Mouse (Mus musculus): ENCODE data around the gene Slc17a7. TPM values are rescaled to one million over a fixed set of nuclear protein-coding genes. Genes with fewer than 3 reads are reported as not detected.

Slc17a7 gene
- polyA plus RNA-seq, 1 experiment, result not detected

GRCm38 (mm10) chr7:45133446-45134159 is 30.1 kb upstream of the Slc17a7 start:
- Histone ChIP-seq H3K4me1 (ENCODE audit: control insufficient read depth, insufficient read depth, low read length) (peaks cover 6% of the 10 kb centered on the region), H3K27ac (ENCODE audit: insufficient read depth, low read depth, low read length) (no peak overlapping the region), H3K4me3 (ENCODE audit: insufficient read depth, low read length) (no peak overlapping the region)
- TF ChIP-seq CTCF (IDR thresholded peaks at IDR 0.05; ENCODE audit: low read depth, low read length) (no peak), POLR2A (IDR thresholded peaks at IDR 0.05; ENCODE audit: borderline replicate concordance, low read depth, low read length) (no peak)

GRCm38 (mm10) chr7:45134544-45135026 is 29.2 kb upstream of the Slc17a7 start:
- no peak for TF ChIP-seq POLR2A (IDR thresholded peaks at IDR 0.05; ENCODE audit: borderline replicate concordance, low read depth, low read length)
- TF ChIP-seq CTCF (IDR thresholded peaks at IDR 0.05; ENCODE audit: low read depth, low read length), result no peak
- H3K4me1 ChIP-seq (ENCODE audit: control insufficient read depth, insufficient read depth, low read length), result peaks cover 6% of the 10 kb centered on the region
- no peak overlapping the region for H3K4me3 ChIP-seq (ENCODE audit: insufficient read depth, low read length)
- H3K27ac ChIP-seq (ENCODE audit: insufficient read depth, low read depth, low read length), result no peak overlapping the region

- Histone ChIP-seq H3K4me3 (ENCODE audit: insufficient read depth, low read length) (peak overlapping the region; percentile 65; the same call in 1 of the 2 replicates), H3K4me1 (ENCODE audit: control insufficient read depth, insufficient read depth, low read length) (no peaks in the 10 kb centered on the region; the same call in none of the 2 replicates), H3K27ac (ENCODE audit: insufficient read depth, low read depth, low read length) (no peak overlapping the region)
- TF ChIP-seq CTCF (IDR thresholded peaks at IDR 0.05; ENCODE audit: low read depth, low read length), result no peak
- no peak for TF ChIP-seq POLR2A (IDR thresholded peaks at IDR 0.05; ENCODE audit: borderline replicate concordance, low read depth, low read length)
Observed at GRCm38 (mm10) chr7:45135370-45135769, 28.4 kb upstream of the Slc17a7 start.

GRCm38 (mm10) chr7:45135993-45136567 is 27.7 kb upstream of the Slc17a7 start, which contains the start of the genes Gm45713 and Flt3l:
Gm45713 (minus strand) TSS chr7:45136231.
Flt3l (minus strand) TSS chr7:45136432.
- Histone ChIP-seq H3K4me3 (ENCODE audit: insufficient read depth, low read length) (peak within 1 kb of the TSS; percentile 65), H3K4me1 (ENCODE audit: control insufficient read depth, insufficient read depth, low read length) (no peaks in the 10 kb centered on the region; the same call in 1 of the 2 replicates), H3K27ac (ENCODE audit: insufficient read depth, low read depth, low read length) (no peak within 1 kb of the TSS)
- TF ChIP-seq CTCF (IDR thresholded peaks at IDR 0.05; ENCODE audit: low read depth, low read length) (peak; percentile 76), POLR2A (IDR thresholded peaks at IDR 0.05; ENCODE audit: borderline replicate concordance, low read depth, low read length) (no peak)

- H3K4me3 ChIP-seq (ENCODE audit: insufficient read depth, low read length), result no peak overlapping the region
- H3K4me1 ChIP-seq (ENCODE audit: control insufficient read depth, insufficient read depth, low read length), result peaks cover 8% of the 10 kb centered on the region
- TF ChIP-seq CTCF (IDR thresholded peaks at IDR 0.05; ENCODE audit: low read depth, low read length), result no peak
- TF ChIP-seq POLR2A (IDR thresholded peaks at IDR 0.05; ENCODE audit: borderline replicate concordance, low read depth, low read length), result no peak
- H3K27ac ChIP-seq (ENCODE audit: insufficient read depth, low read depth, low read length), result no peak overlapping the region
Observed at GRCm38 (mm10) chr7:45137171-45138006, 26.4 kb upstream of the Slc17a7 start.

- no peak for TF ChIP-seq POLR2A (IDR thresholded peaks at IDR 0.05; ENCODE audit: borderline replicate concordance, low read depth, low read length)
- no peak for TF ChIP-seq CTCF (IDR thresholded peaks at IDR 0.05; ENCODE audit: low read depth, low read length)
- Histone ChIP-seq H3K4me3 (ENCODE audit: insufficient read depth, low read length) (no peak overlapping the region), H3K27ac (ENCODE audit: insufficient read depth, low read depth, low read length) (no peak overlapping the region), H3K4me1 (ENCODE audit: control insufficient read depth, insufficient read depth, low read length) (peaks cover 8% of the 10 kb centered on the region)
Observed at GRCm38 (mm10) chr7:45138403-45138802, 25.3 kb upstream of the Slc17a7 start.

- peaks cover 8% of the 10 kb centered on the region for H3K4me1 ChIP-seq (ENCODE audit: control insufficient read depth, insufficient read depth, low read length)
- TF ChIP-seq POLR2A (IDR thresholded peaks at IDR 0.05; ENCODE audit: borderline replicate concordance, low read depth, low read length), result no peak
- no peak for TF ChIP-seq CTCF (IDR thresholded peaks at IDR 0.05; ENCODE audit: low read depth, low read length)
- H3K4me3 ChIP-seq (ENCODE audit: insufficient read depth, low read length), result no peak overlapping the region
- no peak overlapping the region for H3K27ac ChIP-seq (ENCODE audit: insufficient read depth, low read depth, low read length)
Observed at GRCm38 (mm10) chr7:45139904-45140723, 23.6 kb upstream of the Slc17a7 start.

GRCm38 (mm10) chr7:45141319-45141718 is 22.4 kb upstream of the Slc17a7 start:
- H3K4me3 ChIP-seq (ENCODE audit: insufficient read depth, low read length), result no peak overlapping the region
- no peak for TF ChIP-seq CTCF (IDR thresholded peaks at IDR 0.05; ENCODE audit: low read depth, low read length)
- TF ChIP-seq POLR2A (IDR thresholded peaks at IDR 0.05; ENCODE audit: borderline replicate concordance, low read depth, low read length), result no peak
- H3K4me1 ChIP-seq (ENCODE audit: control insufficient read depth, insufficient read depth, low read length), result peaks cover 8% of the 10 kb centered on the region
- H3K27ac ChIP-seq (ENCODE audit: insufficient read depth, low read depth, low read length), result no peak overlapping the region

GRCm38 (mm10) chr7:45141914-45142313 is 21.8 kb upstream of the Slc17a7 start:
- no peak overlapping the region for H3K27ac ChIP-seq (ENCODE audit: insufficient read depth, low read depth, low read length)
- H3K4me3 ChIP-seq (ENCODE audit: insufficient read depth, low read length), result no peak overlapping the region
- H3K4me1 ChIP-seq (ENCODE audit: control insufficient read depth, insufficient read depth, low read length), result peaks cover 8% of the 10 kb centered on the region
- TF ChIP-seq CTCF (IDR thresholded peaks at IDR 0.05; ENCODE audit: low read depth, low read length), result no peak
- no peak for TF ChIP-seq POLR2A (IDR thresholded peaks at IDR 0.05; ENCODE audit: borderline replicate concordance, low read depth, low read length)

Data from bone marrow macrophage, adult 2 months (primary cell).